Mouse (Mus musculus): ENCODE results near the gene Rpia. TPM values are rescaled to one million over a fixed set of nuclear protein-coding genes. Genes with fewer than 3 reads are reported as not detected.

The Rpia gene
- polyA plus RNA-seq, 1 experiment from 2014 or later = 3.4 TPM

GRCm38 (mm10) chr6:70743902-70744301, 48.1 kb downstream of the Rpia start:
- no peaks in the 10 kb centered on the region for H3K27me3 ChIP-seq (replicated peaks)
- no peak for ATAC-seq (ENCODE audit: low FRiP score)
- H3K9ac ChIP-seq (replicated peaks) = no peak overlapping the region
- H3K36me3 ChIP-seq = no peaks in the 10 kb centered on the region
- no peaks in the 10 kb centered on the region for H3K4me1 ChIP-seq
- 86% methylated on average over 5 of the region's 5 CpGs for WGBS
- no peak overlapping the region for H3K4me3 ChIP-seq (replicated peaks)
- H3K27ac ChIP-seq (replicated peaks) = no peak overlapping the region
- H3K4me2 ChIP-seq = no peak overlapping the region
- H3K9me3 ChIP-seq (replicated peaks) = no peaks in the 10 kb centered on the region

- 89% methylated on average over 4 of the region's 4 CpGs for WGBS
- H3K27me3 ChIP-seq (replicated peaks) = no peaks in the 10 kb centered on the region
- ATAC-seq (ENCODE audit: low FRiP score) = no peak
Measured at GRCm38 (mm10) chr6:70742833-70743232, 49.2 kb downstream of the Rpia start.

GRCm38 (mm10) chr6:70740535-70740934, 51.5 kb downstream of the Rpia start:
- no peaks in the 10 kb centered on the region for H3K27me3 ChIP-seq (replicated peaks)
- H3K4me2 ChIP-seq = no peak overlapping the region
- no peaks in the 10 kb centered on the region for H3K36me3 ChIP-seq
- H3K9ac ChIP-seq (replicated peaks) = no peak overlapping the region
- ATAC-seq (ENCODE audit: low FRiP score) = no peak
- no peaks in the 10 kb centered on the region for H3K9me3 ChIP-seq (replicated peaks)
- H3K27ac ChIP-seq (replicated peaks) = no peak overlapping the region
- no peak overlapping the region for H3K4me3 ChIP-seq (replicated peaks)
- H3K4me1 ChIP-seq = no peaks in the 10 kb centered on the region

More at GRCm38 (mm10) chr6:70742833-70743232, 49.2 kb downstream of the Rpia start:
- Histone ChIP-seq H3K4me3 (replicated peaks) (no peak overlapping the region), H3K4me1 (no peaks in the 10 kb centered on the region), H3K9ac (replicated peaks) (no peak overlapping the region), H3K9me3 (replicated peaks) (no peaks in the 10 kb centered on the region), H3K27ac (replicated peaks) (no peak overlapping the region), H3K4me2 (no peak overlapping the region), H3K36me3 (no peaks in the 10 kb centered on the region)

GRCm38 (mm10) chr6:70739456-70739855, 52.6 kb downstream of the Rpia start:
- H3K4me2 ChIP-seq = no peak overlapping the region
- no peaks in the 10 kb centered on the region for H3K9me3 ChIP-seq (replicated peaks)
- no peaks in the 10 kb centered on the region for H3K36me3 ChIP-seq
- 78% methylated on average over 1 of the region's 1 CpGs for WGBS
- no peak overlapping the region for H3K27ac ChIP-seq (replicated peaks)
- no peaks in the 10 kb centered on the region for H3K27me3 ChIP-seq (replicated peaks)
- no peak overlapping the region for H3K4me3 ChIP-seq (replicated peaks)
- ATAC-seq (ENCODE audit: low FRiP score) = no peak
- H3K4me1 ChIP-seq = no peaks in the 10 kb centered on the region
- no peak overlapping the region for H3K9ac ChIP-seq (replicated peaks)

- no peaks in the 10 kb centered on the region for H3K27me3 ChIP-seq (replicated peaks)
- 92% methylated on average over 2 of the region's 2 CpGs for WGBS
- no peaks in the 10 kb centered on the region for H3K9me3 ChIP-seq (replicated peaks)
- no peak for ATAC-seq (ENCODE audit: low FRiP score)
- H3K4me3 ChIP-seq (replicated peaks) = no peak overlapping the region
- H3K9ac ChIP-seq (replicated peaks) = no peak overlapping the region
- H3K27ac ChIP-seq (replicated peaks) = no peak overlapping the region
- no peak overlapping the region for H3K4me2 ChIP-seq
- no peaks in the 10 kb centered on the region for H3K4me1 ChIP-seq
- no peaks in the 10 kb centered on the region for H3K36me3 ChIP-seq
Measured at GRCm38 (mm10) chr6:70735528-70735927, 56.5 kb downstream of the Rpia start.

GRCm38 (mm10) chr6:70730828-70731227, 61.2 kb downstream of the Rpia start:
- H3K4me3 ChIP-seq (replicated peaks) = no peak overlapping the region
- H3K4me1 ChIP-seq = no peaks in the 10 kb centered on the region
- no peak overlapping the region for H3K9ac ChIP-seq (replicated peaks)
- no peak overlapping the region for H3K27ac ChIP-seq (replicated peaks)
- ATAC-seq (ENCODE audit: low FRiP score) = no peak
- no peak overlapping the region for H3K4me2 ChIP-seq
- no peaks in the 10 kb centered on the region for H3K27me3 ChIP-seq (replicated peaks)
- no peaks in the 10 kb centered on the region for H3K9me3 ChIP-seq (replicated peaks)
- no peaks in the 10 kb centered on the region for H3K36me3 ChIP-seq

GRCm38 (mm10) chr6:70729125-70729524, 62.9 kb downstream of the Rpia start:
- 93% methylated on average over 1 of the region's 1 CpGs for WGBS
- H3K4me2 ChIP-seq = no peak overlapping the region
- no peaks in the 10 kb centered on the region for H3K27me3 ChIP-seq (replicated peaks)
- no peak overlapping the region for H3K9ac ChIP-seq (replicated peaks)
- ATAC-seq (ENCODE audit: low FRiP score) = no peak
- no peak overlapping the region for H3K4me3 ChIP-seq (replicated peaks)
- no peak overlapping the region for H3K27ac ChIP-seq (replicated peaks)
- no peaks in the 10 kb centered on the region for H3K9me3 ChIP-seq (replicated peaks)
- H3K36me3 ChIP-seq = no peaks in the 10 kb centered on the region
- H3K4me1 ChIP-seq = no peaks in the 10 kb centered on the region

- H3K4me2 ChIP-seq = no peak overlapping the region
- no peak overlapping the region for H3K27ac ChIP-seq (replicated peaks)
- no peaks in the 10 kb centered on the region for H3K4me1 ChIP-seq
- no peaks in the 10 kb centered on the region for H3K36me3 ChIP-seq
- H3K27me3 ChIP-seq (replicated peaks) = no peaks in the 10 kb centered on the region
- no peak overlapping the region for H3K9ac ChIP-seq (replicated peaks)
- no peaks in the 10 kb centered on the region for H3K9me3 ChIP-seq (replicated peaks)
- WGBS = 80% methylated on average over 4 of the region's 4 CpGs
- H3K4me3 ChIP-seq (replicated peaks) = no peak overlapping the region
- no peak for ATAC-seq (ENCODE audit: low FRiP score)
Measured at GRCm38 (mm10) chr6:70727094-70727721, 64.8 kb downstream of the Rpia start.

- no peak overlapping the region for H3K4me2 ChIP-seq
- ATAC-seq (ENCODE audit: low FRiP score) = no peak
- H3K27ac ChIP-seq (replicated peaks) = no peak overlapping the region
- no peaks in the 10 kb centered on the region for H3K36me3 ChIP-seq
- H3K9me3 ChIP-seq (replicated peaks) = no peaks in the 10 kb centered on the region
- H3K4me1 ChIP-seq = no peaks in the 10 kb centered on the region
- no peak overlapping the region for H3K9ac ChIP-seq (replicated peaks)
- H3K27me3 ChIP-seq (replicated peaks) = no peaks in the 10 kb centered on the region
- H3K4me3 ChIP-seq (replicated peaks) = no peak overlapping the region
- 65% methylated on average over 2 of the region's 2 CpGs for WGBS
Measured at GRCm38 (mm10) chr6:70725639-70726038, 66.4 kb downstream of the Rpia start.

GRCm38 (mm10) chr6:70724722-70725121, 67.3 kb downstream of the Rpia start:
- Histone ChIP-seq H3K27ac (replicated peaks) (no peak overlapping the region), H3K4me3 (replicated peaks) (no peak overlapping the region), H3K4me2 (no peak overlapping the region), H3K9ac (replicated peaks) (no peak overlapping the region), H3K36me3 (no peaks in the 10 kb centered on the region), H3K27me3 (replicated peaks) (no peaks in the 10 kb centered on the region), H3K9me3 (replicated peaks) (no peaks in the 10 kb centered on the region), H3K4me1 (no peaks in the 10 kb centered on the region)
- ATAC-seq (ENCODE audit: low FRiP score) = no peak
- WGBS = 93% methylated on average over 13 of the region's 13 CpGs

- H3K4me3 ChIP-seq (replicated peaks) = no peak overlapping the region
- no peaks in the 10 kb centered on the region for H3K27me3 ChIP-seq (replicated peaks)
- H3K4me2 ChIP-seq = no peak overlapping the region
- no peak for ATAC-seq (ENCODE audit: low FRiP score)
- H3K36me3 ChIP-seq = no peaks in the 10 kb centered on the region
- H3K27ac ChIP-seq (replicated peaks) = no peak overlapping the region
- H3K9ac ChIP-seq (replicated peaks) = no peak overlapping the region
- no peaks in the 10 kb centered on the region for H3K4me1 ChIP-seq
- 93% methylated on average over 7 of the region's 7 CpGs for WGBS
- H3K9me3 ChIP-seq (replicated peaks) = no peaks in the 10 kb centered on the region
Measured at GRCm38 (mm10) chr6:70722298-70722697, 69.7 kb downstream of the Rpia start.

GRCm38 (mm10) chr6:70718760-70719159, 73.3 kb downstream of the Rpia start:
- Histone ChIP-seq H3K9ac (replicated peaks) (no peak overlapping the region), H3K27ac (replicated peaks) (no peak overlapping the region), H3K4me1 (no peaks in the 10 kb centered on the region), H3K36me3 (no peaks in the 10 kb centered on the region), H3K4me3 (replicated peaks) (no peak overlapping the region), H3K4me2 (no peak overlapping the region), H3K27me3 (replicated peaks) (no peaks in the 10 kb centered on the region), H3K9me3 (replicated peaks) (no peaks in the 10 kb centered on the region)
- 73% methylated on average over 2 of the region's 2 CpGs for WGBS
- no peak for ATAC-seq (ENCODE audit: low FRiP score)

GRCm38 (mm10) chr6:70718164-70718563, 73.9 kb downstream of the Rpia start:
- no peak overlapping the region for H3K27ac ChIP-seq (replicated peaks)
- H3K4me1 ChIP-seq = no peaks in the 10 kb centered on the region
- H3K27me3 ChIP-seq (replicated peaks) = no peaks in the 10 kb centered on the region
- H3K4me2 ChIP-seq = no peak overlapping the region
- 87% methylated on average over 4 of the region's 4 CpGs for WGBS
- no peaks in the 10 kb centered on the region for H3K9me3 ChIP-seq (replicated peaks)
- H3K36me3 ChIP-seq = no peaks in the 10 kb centered on the region
- no peak overlapping the region for H3K4me3 ChIP-seq (replicated peaks)
- no peak for ATAC-seq (ENCODE audit: low FRiP score)
- H3K9ac ChIP-seq (replicated peaks) = no peak overlapping the region
